Mouse (Mus musculus) bone marrow macrophage, adult 2 months (primary cell): ENCODE results near the gene Aldh1b1. TPM values are rescaled to one million over a fixed set of nuclear protein-coding genes. Genes with fewer than 3 reads are reported as not detected.

ENCODE experiments used
- H3K27ac ChIP-seq: 2 replicates; pipeline ENCODE4 v1.5.1; 2012; ENCODE audit warnings: low read depth, low read length; ENCODE audit not compliant: insufficient read depth
- H3K4me1 ChIP-seq: 2 replicates; pipeline ENCODE4 v1.6.1; 2012; ENCODE audit warnings: low read length; ENCODE audit not compliant: control insufficient read depth, insufficient read depth
- H3K4me3 ChIP-seq: 2 replicates; pipeline ENCODE4 v1.5.1; 2012; ENCODE audit warnings: mild to moderate bottlenecking, low read length, moderate library complexity; ENCODE audit not compliant: insufficient read depth
- CTCF ChIP-seq: IDR thresholded peaks from 2 replicates; pipeline ENCODE4 v1.5.1; 2012; ENCODE audit warnings: low read depth, mild to moderate bottlenecking, low read length, moderate library complexity
- POLR2A ChIP-seq: IDR thresholded peaks from 2 replicates; pipeline ENCODE4 v1.6.1; 2012; ENCODE audit warnings: mild to moderate bottlenecking, low read depth, low read length, borderline replicate concordance
- polyA plus RNA-seq: library from polyadenylated mRNA; stranded (reverse); fragments of >200 nt; gene quantifications from 2 replicates; pipeline ENCODE4 v1.2.4, GENCODE M21; 2012; ENCODE audit not compliant: missing spikeins, insufficient read depth, insufficient read length

Gene Aldh1b1
- polyA plus RNA-seq, 1 experiment: 4.2 TPM

GRCm38 (mm10) chr4:45783671-45784070 lies 15.2 kb upstream of the Aldh1b1 start:
- TF ChIP-seq POLR2A: no peak
- no peak for TF ChIP-seq CTCF
- no peak overlapping the region for H3K27ac ChIP-seq
- no peak overlapping the region for H3K4me3 ChIP-seq
- H3K4me1 ChIP-seq: peaks cover 6% of the 10 kb centered on the region

DNA sequence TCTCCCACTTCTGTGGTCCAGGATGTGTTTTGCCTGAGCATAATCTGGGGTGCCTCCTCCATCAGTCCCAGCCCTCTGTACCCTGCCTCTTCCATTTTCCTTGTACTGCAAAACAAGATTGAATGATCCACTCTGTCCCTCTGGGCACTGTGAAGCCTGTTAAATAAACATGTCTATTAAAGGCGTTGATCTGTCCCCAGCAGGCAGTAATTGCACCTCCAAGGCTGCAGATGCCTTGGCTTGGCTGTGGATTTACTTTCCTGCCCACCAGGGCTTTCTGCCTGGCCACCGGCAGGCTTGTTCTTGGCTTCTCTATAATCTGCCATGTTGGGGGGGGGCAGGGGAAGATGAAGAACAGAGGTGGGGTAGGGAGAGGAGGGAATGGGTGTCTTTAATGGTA lies 12.9 kb upstream of the Aldh1b1 start:
- Histone ChIP-seq H3K27ac (no peak overlapping the region), H3K4me3 (no peak overlapping the region), H3K4me1 (peaks cover 14% of the 10 kb centered on the region)
- no peak for TF ChIP-seq POLR2A
- TF ChIP-seq CTCF: no peak

- peaks cover 14% of the 10 kb centered on the region for H3K4me1 ChIP-seq
- no peak overlapping the region for H3K4me3 ChIP-seq
- TF ChIP-seq CTCF (no peak), POLR2A (no peak)
- no peak overlapping the region for H3K27ac ChIP-seq
Observed at GRCm38 (mm10) chr4:45786674-45787073, 12.1 kb upstream of the Aldh1b1 start.

GRCm38 (mm10) chr4:45788446-45789081 lies 10.3 kb upstream of the Aldh1b1 start:
- no peak for TF ChIP-seq POLR2A
- TF ChIP-seq CTCF: no peak
- H3K4me1 ChIP-seq: peaks cover 14% of the 10 kb centered on the region
- no peak overlapping the region for H3K27ac ChIP-seq
- no peak overlapping the region for H3K4me3 ChIP-seq

GRCm38 (mm10) chr4:45789263-45789958 lies 9.4 kb upstream of the Aldh1b1 start:
- no peak overlapping the region for H3K27ac ChIP-seq
- H3K4me1 ChIP-seq: peaks cover 14% of the 10 kb centered on the region
- TF ChIP-seq CTCF: no peak
- no peak for TF ChIP-seq POLR2A
- no peak overlapping the region for H3K4me3 ChIP-seq

- H3K27ac ChIP-seq: no peak overlapping the region
- no peak overlapping the region for H3K4me3 ChIP-seq
Observed at GRCm38 (mm10) chr4:45790018-45790417, 8.8 kb upstream of the Aldh1b1 start.

GRCm38 (mm10) chr4:45795191-45795811 lies 3.5 kb upstream of the Aldh1b1 start:
- peaks cover 13% of the 10 kb centered on the region; the same call in 1 of the 2 replicates for H3K4me1 ChIP-seq
- TF ChIP-seq CTCF: no peak
- no peak for TF ChIP-seq POLR2A
- H3K4me3 ChIP-seq: peak overlapping the region; percentile 50
- H3K27ac ChIP-seq: peak overlapping the region; percentile 45; the same call in 1 of the 2 replicates

More at GRCm38 (mm10) chr4:45790018-45790417, 8.8 kb upstream of the Aldh1b1 start:
- H3K4me1 ChIP-seq: peaks cover 14% of the 10 kb centered on the region
- TF ChIP-seq CTCF: no peak
- TF ChIP-seq POLR2A: no peak

DNA sequence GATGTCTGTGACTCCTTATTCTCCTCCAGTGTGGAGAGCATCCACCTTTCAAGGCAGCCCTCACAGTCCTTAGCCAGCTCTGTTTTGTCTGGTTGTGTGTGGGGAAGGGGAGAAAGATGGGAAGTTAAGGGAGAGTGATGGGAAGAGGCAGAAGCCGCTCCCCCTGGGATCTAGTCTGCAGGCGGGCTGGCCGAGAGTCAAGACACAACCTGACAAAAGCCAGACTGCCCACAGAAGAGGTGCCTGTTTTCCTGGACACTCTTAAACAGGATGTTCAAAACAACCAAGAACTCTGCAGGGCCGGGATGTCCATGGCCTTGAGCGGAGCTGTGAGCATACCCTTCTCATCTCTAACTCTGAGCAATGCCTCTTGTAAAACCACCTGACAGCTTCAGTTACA lies 2.1 kb upstream of the Aldh1b1 start:
- no peak overlapping the region for H3K4me3 ChIP-seq
- TF ChIP-seq CTCF (no peak), POLR2A (no peak)
- no peak overlapping the region for H3K27ac ChIP-seq
- peaks cover 13% of the 10 kb centered on the region; the same call in 1 of the 2 replicates for H3K4me1 ChIP-seq

DNA sequence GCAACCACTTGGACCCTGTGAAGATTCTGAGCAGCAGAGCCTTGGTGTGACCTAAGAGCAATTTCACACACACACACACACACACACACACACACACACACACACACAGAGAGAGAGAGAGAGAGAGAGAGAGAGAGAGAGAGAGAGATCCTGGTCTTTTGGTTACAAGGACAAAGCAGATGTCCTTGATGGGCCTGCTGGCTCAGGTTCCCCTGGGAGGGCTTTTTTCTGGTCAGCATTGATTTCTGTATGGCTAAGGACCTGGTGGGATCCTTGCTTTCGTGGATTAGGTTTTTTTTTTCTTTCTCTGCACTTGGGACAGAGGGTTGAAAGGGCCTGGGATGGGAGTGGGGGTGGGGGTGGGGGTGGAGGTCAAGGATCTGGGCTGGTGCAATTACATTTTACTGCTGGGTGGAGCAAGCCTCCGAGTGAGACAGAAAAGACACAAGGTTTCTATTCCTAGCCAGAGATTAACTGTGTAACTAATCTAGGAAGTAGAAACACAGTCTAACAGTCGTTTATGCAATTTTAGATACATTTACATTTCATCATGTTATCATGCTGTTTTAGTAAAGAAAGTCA lies 1.2 kb downstream of the Aldh1b1 start:
- Histone ChIP-seq H3K4me3 (no peak overlapping the region), H3K4me1 (peaks cover 13% of the 10 kb centered on the region; the same call in 1 of the 2 replicates), H3K27ac (no peak overlapping the region)
- TF ChIP-seq CTCF (no peak), POLR2A (no peak)
